Mouse (Mus musculus): Measurements from ENCODE around the gene Carns1. TPM values are rescaled to one million over a fixed set of nuclear protein-coding genes. Genes with fewer than 3 reads are reported as not detected.

Carns1 gene
- total and polyA plus RNA-seq, 2 experiments from 2014 or later = 20.6 to 119 TPM

DNA sequence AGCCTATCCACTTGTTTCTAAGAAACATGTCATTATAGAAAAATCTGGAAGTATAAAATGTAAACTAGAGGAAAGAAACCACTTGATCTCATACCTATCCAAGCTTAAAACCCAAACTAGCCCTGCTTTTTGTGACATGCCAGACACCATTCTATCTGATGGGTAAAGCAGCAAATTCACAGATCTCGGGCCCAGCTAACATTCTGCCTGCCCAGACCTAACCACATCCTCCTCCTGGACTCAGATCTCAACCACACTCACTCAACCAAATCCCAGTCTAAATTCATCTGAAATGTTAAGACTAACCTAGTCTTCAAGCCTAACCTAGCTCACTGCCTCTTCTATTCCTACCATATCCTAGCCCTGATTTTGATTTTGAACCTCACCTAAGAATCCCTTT, 43.5 kb upstream of the Carns1 start:
- 69% methylated on average over 1 of the region's 1 CpGs for WGBS
- no peak for TF ChIP-seq EP300 (IDR thresholded peaks at IDR 0.05; ENCODE audit: low read depth)
- TF ChIP-seq CTCF (IDR thresholded peaks at IDR 0.05; ENCODE audit: low read depth) = no peak
- DNase-seq (ENCODE audit: low spot score) (no peak), ATAC-seq (ENCODE audit: insufficient read depth, low read depth) (no peak)
- Histone ChIP-seq H3K4me1 (ENCODE audit: control insufficient read depth, insufficient read depth) (peaks cover 29% of the 10 kb centered on the region), H3K4me3 (ENCODE audit: low read depth, low read length) (no peak overlapping the region), H3K4me2 (ENCODE audit: low read depth, low read length) (no peak overlapping the region), H3K9ac (replicated peaks; ENCODE audit: low read depth, low read length) (no peak overlapping the region), H3K9me3 (replicated peaks; ENCODE audit: control insufficient read depth, low read length) (no peaks in the 10 kb centered on the region), H3K36me3 (replicated peaks; ENCODE audit: control insufficient read depth, insufficient read depth, low read length) (no peaks in the 10 kb centered on the region), H3K27ac (ENCODE audit: low read depth) (no peak overlapping the region), H3K27me3 (ENCODE audit: control insufficient read depth, insufficient read depth, low read length) (peaks cover 21% of the 10 kb centered on the region)

DNA sequence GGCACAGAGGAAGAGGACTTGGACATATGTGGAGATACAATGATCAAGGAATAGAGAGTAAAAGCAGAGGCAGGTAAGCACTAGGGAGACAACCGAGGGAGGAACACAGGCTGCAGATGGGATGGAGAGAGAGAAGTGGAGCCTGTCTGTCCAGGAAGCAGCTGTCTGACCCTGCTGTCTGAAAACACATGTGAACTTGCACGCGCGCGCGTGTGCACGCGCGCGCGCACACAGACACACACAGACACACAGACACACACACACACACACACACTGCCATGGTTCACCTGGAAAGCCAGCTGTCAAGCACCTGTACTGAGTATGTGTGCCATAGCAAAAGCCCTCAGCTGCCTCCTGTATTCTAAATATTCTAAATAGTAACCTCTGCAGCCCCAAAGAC, 43.0 kb upstream of the Carns1 start:
- peaks cover 26% of the 10 kb centered on the region for H3K27me3 ChIP-seq (ENCODE audit: control insufficient read depth, insufficient read depth, low read length)
- no peak for ATAC-seq (ENCODE audit: insufficient read depth, low read depth)

DNA sequence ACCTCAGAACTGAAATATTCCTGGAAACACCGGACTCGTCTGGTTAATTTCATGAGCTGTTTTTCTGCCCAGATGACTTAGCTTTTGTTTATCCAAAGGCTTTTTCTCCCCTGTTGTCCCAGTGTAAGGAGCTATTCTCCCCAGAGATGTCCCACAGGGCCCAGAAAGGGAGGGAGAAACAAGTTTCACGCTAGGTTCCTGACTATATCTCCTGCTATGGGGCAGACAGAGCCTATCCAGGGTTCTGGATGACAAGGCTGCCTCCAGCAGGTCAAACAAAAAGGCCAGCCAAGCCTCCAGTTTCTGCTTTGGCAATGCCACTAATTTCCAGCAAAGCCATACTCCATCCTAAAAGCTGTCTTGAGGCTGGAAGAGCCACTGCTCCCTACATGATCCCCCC, 42.6 kb upstream of the Carns1 start:
- Histone ChIP-seq H3K9me3 (replicated peaks; ENCODE audit: control insufficient read depth, low read length) (no peaks in the 10 kb centered on the region), H3K9ac (replicated peaks; ENCODE audit: low read depth, low read length) (no peak overlapping the region), H3K36me3 (replicated peaks; ENCODE audit: control insufficient read depth, insufficient read depth, low read length) (no peaks in the 10 kb centered on the region), H3K4me1 (ENCODE audit: control insufficient read depth, insufficient read depth) (peaks cover 29% of the 10 kb centered on the region), H3K27ac (ENCODE audit: low read depth) (no peak overlapping the region), H3K4me3 (ENCODE audit: low read depth, low read length) (no peak overlapping the region), H3K4me2 (ENCODE audit: low read depth, low read length) (no peak overlapping the region), H3K27me3 (ENCODE audit: control insufficient read depth, insufficient read depth, low read length) (peaks cover 30% of the 10 kb centered on the region)
- TF ChIP-seq EP300 (IDR thresholded peaks at IDR 0.05; ENCODE audit: low read depth) (no peak), CTCF (IDR thresholded peaks at IDR 0.05; ENCODE audit: low read depth) (no peak)
- DNase-seq (ENCODE audit: low spot score) (no peak), ATAC-seq (ENCODE audit: insufficient read depth, low read depth) (no peak)
- WGBS = 49% methylated on average over 3 of the region's 3 CpGs

More for the DNA sequence above, 43.0 kb upstream of the Carns1 start:
- Histone ChIP-seq H3K9ac (replicated peaks; ENCODE audit: low read depth, low read length) (no peak overlapping the region), H3K36me3 (replicated peaks; ENCODE audit: control insufficient read depth, insufficient read depth, low read length) (no peaks in the 10 kb centered on the region), H3K27ac (ENCODE audit: low read depth) (no peak overlapping the region), H3K9me3 (replicated peaks; ENCODE audit: control insufficient read depth, low read length) (no peaks in the 10 kb centered on the region), H3K4me3 (ENCODE audit: low read depth, low read length) (no peak overlapping the region), H3K4me2 (ENCODE audit: low read depth, low read length) (no peak overlapping the region), H3K4me1 (ENCODE audit: control insufficient read depth, insufficient read depth) (peaks cover 29% of the 10 kb centered on the region)
- 88% methylated on average over 11 of the region's 11 CpGs for WGBS
- TF ChIP-seq CTCF (IDR thresholded peaks at IDR 0.05; ENCODE audit: low read depth) (no peak), EP300 (IDR thresholded peaks at IDR 0.05; ENCODE audit: low read depth) (no peak)
- DNase-seq (ENCODE audit: low spot score) = no peak

DNA sequence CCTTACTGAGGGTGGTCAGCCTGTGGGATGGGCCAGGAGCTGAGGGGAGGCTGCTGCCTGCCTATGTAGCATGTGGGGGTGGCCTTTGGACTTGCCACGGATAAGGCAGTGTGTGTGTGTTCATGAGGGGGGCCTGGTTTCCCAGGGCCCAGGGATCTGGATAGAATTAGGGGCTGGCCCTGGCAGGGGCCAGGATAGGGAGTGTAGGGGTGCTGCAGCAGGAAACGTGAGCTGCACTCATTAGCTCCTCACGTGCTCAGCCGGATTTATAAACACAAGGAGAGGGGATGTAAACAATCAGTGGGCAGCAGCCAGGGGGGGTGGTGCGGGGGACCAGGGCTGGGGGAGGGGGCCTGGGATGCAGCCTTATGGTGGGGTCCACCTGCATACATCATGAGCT, 41.9 kb upstream of the Carns1 start:
- DNase-seq (ENCODE audit: low spot score) = no peak
- H3K27me3 ChIP-seq (ENCODE audit: control insufficient read depth, insufficient read depth, low read length) = peaks cover 35% of the 10 kb centered on the region
- no peak for ATAC-seq (ENCODE audit: insufficient read depth, low read depth)
- H3K4me2 ChIP-seq (ENCODE audit: low read depth, low read length) = no peak overlapping the region
- no peak overlapping the region for H3K9ac ChIP-seq (replicated peaks; ENCODE audit: low read depth, low read length)
- WGBS = 33% methylated on average over 5 of the region's 5 CpGs
- TF ChIP-seq EP300 (IDR thresholded peaks at IDR 0.05; ENCODE audit: low read depth) = no peak
- TF ChIP-seq CTCF (IDR thresholded peaks at IDR 0.05; ENCODE audit: low read depth) = no peak
- H3K27ac ChIP-seq (ENCODE audit: low read depth) = no peak overlapping the region
- no peak overlapping the region for H3K4me3 ChIP-seq (ENCODE audit: low read depth, low read length)
- H3K9me3 ChIP-seq (replicated peaks; ENCODE audit: control insufficient read depth, low read length) = no peaks in the 10 kb centered on the region
- H3K36me3 ChIP-seq (replicated peaks; ENCODE audit: control insufficient read depth, insufficient read depth, low read length) = no peaks in the 10 kb centered on the region
- peaks cover 29% of the 10 kb centered on the region for H3K4me1 ChIP-seq (ENCODE audit: control insufficient read depth, insufficient read depth)

DNA sequence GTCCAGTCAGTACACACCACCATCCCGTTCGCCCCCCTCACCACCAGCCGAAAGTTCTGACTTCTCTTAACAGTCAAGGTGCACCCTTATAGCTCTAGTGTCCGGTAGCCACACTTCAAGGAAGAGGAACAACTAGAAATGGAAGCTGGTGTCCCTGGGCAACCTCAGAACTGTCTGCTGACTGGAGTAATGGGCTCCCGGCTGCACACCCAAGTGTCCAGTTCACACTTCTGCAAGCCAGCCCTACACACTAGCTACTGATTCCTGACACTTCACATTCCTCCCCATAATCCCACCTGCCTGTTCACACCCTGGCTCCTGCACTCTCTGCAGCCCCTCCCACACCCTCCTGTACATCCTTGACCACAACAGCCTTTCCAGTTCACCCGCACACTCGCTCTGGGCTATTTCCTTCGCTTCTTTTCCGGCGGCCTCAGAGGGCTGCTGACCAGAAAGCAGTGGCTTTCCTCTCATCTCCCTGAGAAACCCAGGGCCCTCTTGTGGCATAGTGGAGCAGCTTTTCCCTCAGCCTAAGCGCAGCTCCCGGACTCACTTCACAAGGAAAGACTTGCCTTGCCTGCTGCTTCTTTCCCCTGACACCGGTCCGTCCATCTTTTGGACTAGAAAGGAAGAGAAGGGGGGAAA, 40.9 kb upstream of the Carns1 start:
- 12% methylated on average over 14 of the region's 14 CpGs for WGBS
- Histone ChIP-seq H3K9me3 (replicated peaks; ENCODE audit: control insufficient read depth, low read length) (no peaks in the 10 kb centered on the region), H3K4me2 (ENCODE audit: low read depth, low read length) (peak overlapping the region; percentile 87), H3K9ac (replicated peaks; ENCODE audit: low read depth, low read length) (no peak overlapping the region), H3K27ac (ENCODE audit: low read depth) (peak overlapping the region; percentile 40; the same call in 1 of the 2 replicates), H3K27me3 (ENCODE audit: control insufficient read depth, insufficient read depth, low read length) (peaks cover 42% of the 10 kb centered on the region), H3K4me3 (ENCODE audit: low read depth, low read length) (peak overlapping the region; percentile 9; the same call in 1 of the 2 replicates), H3K36me3 (replicated peaks; ENCODE audit: control insufficient read depth, insufficient read depth, low read length) (no peaks in the 10 kb centered on the region), H3K4me1 (ENCODE audit: control insufficient read depth, insufficient read depth) (peaks cover 28% of the 10 kb centered on the region)
- ATAC-seq (ENCODE audit: insufficient read depth, low read depth) = peak; percentile 45
- peak; percentile 74 for DNase-seq (ENCODE audit: low spot score)
- TF ChIP-seq CTCF (IDR thresholded peaks at IDR 0.05; ENCODE audit: low read depth) (peak; percentile 50), EP300 (IDR thresholded peaks at IDR 0.05; ENCODE audit: low read depth) (no peak)

DNA sequence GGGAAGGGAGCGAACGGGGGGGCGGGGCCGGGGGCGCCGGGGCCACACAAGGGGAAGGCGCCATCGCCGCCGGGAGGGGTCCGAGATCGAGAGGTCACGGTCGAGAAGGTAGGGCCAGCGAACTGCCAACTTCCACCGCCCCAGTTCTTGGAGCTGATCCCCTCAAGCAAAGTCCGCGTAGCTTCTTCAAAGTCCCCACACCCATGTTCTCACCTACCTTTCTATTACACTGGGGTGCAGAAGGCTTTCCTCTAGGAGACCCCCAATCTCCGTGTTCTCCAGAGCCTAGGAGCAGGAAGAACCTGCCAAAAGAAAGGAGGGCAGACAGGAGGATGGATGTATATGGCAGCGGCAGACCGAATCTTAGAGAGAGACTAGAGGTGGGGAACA, 40.2 kb upstream of the Carns1 start:
- Histone ChIP-seq H3K4me3 (ENCODE audit: low read depth, low read length) (peak overlapping the region; percentile 61), H3K4me2 (ENCODE audit: low read depth, low read length) (peak overlapping the region; percentile 87), H3K9me3 (replicated peaks; ENCODE audit: control insufficient read depth, low read length) (no peaks in the 10 kb centered on the region), H3K27ac (ENCODE audit: low read depth) (no peak overlapping the region), H3K4me1 (ENCODE audit: control insufficient read depth, insufficient read depth) (peaks cover 21% of the 10 kb centered on the region), H3K36me3 (replicated peaks; ENCODE audit: control insufficient read depth, insufficient read depth, low read length) (no peaks in the 10 kb centered on the region), H3K9ac (replicated peaks; ENCODE audit: low read depth, low read length) (peak overlapping the region; percentile 61), H3K27me3 (ENCODE audit: control insufficient read depth, insufficient read depth, low read length) (peaks cover 42% of the 10 kb centered on the region)
- DNase-seq (ENCODE audit: low spot score) = no peak
- no peak for ATAC-seq (ENCODE audit: insufficient read depth, low read depth)
- WGBS = 4% methylated on average over 11 of the region's 21 CpGs
- TF ChIP-seq EP300 (IDR thresholded peaks at IDR 0.05; ENCODE audit: low read depth) (no peak), CTCF (IDR thresholded peaks at IDR 0.05; ENCODE audit: low read depth) (no peak)

Measured in heart, postnatal 0 days (tissue).